Mouse (Mus musculus) liver, postnatal 0 days (tissue): ENCODE data around the gene Mark2.

Source experiments
- CTCF ChIP-seq: sonication (generic); IDR thresholded peaks from 2 replicates; pipeline ENCODE4 v1.5.1; 2016; ENCODE audit warnings: antibody characterized with exemption, low read depth
- EP300 ChIP-seq: IDR thresholded peaks from 2 replicates; pipeline ENCODE4 v1.6.1; 2016; ENCODE audit warnings: antibody characterized with exemption, low read depth, mild to moderate bottlenecking

DNA sequence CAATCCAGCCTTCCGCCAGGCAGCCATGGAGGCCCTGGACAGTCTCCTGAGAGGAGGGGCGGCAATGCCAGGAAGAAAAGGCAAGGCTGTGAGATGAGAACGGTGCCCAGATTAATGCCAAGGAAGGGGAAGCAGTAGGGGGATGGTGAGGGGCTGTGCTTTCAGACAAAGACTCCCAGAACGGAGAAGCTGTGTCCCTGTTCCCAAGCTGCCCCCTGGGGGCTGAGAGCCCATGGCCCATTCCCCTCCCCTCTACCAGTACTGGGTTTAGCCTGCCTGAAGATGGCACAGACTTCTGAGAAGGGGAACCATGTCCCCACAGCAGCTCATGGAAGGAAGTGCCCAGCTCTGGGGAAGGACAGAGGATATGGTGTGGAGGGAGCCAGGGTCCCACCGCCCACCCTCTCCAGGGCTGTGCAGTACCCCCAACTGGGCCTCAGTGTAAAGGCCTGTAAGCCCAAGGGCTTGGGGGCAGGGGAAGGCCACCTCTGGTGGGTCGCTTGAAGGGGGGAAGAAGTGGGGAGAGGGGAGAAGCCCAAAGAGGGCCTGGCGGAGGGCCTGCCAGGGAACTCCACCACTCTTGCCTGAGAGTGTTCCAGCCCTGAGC lies 65.5 kb downstream of the Mark2 start:
- TF ChIP-seq CTCF (no peak), EP300 (no peak)
